Mouse (Mus musculus) testis, adult 2 months (tissue): ENCODE results near the gene Xk.

Experiments used
- CTCF ChIP-seq: fragments of 200-500 bp; IDR thresholded peaks from 2 replicates; pipeline ENCODE4 v1.5.1; 2012; ENCODE audit warnings: low read depth, mild to moderate bottlenecking, inconsistent platforms, low read length, moderate library complexity; ENCODE audit not compliant: control insufficient read depth, insufficient read depth, insufficient replicate concordance
- POLR2A ChIP-seq: fragments of 200-500 bp; IDR thresholded peaks from 2 replicates; pipeline ENCODE4 v1.6.1; 2012; ENCODE audit warnings: low read depth, mild to moderate bottlenecking, inconsistent platforms, low read length, moderate library complexity; ENCODE audit not compliant: control insufficient read depth

DNA sequence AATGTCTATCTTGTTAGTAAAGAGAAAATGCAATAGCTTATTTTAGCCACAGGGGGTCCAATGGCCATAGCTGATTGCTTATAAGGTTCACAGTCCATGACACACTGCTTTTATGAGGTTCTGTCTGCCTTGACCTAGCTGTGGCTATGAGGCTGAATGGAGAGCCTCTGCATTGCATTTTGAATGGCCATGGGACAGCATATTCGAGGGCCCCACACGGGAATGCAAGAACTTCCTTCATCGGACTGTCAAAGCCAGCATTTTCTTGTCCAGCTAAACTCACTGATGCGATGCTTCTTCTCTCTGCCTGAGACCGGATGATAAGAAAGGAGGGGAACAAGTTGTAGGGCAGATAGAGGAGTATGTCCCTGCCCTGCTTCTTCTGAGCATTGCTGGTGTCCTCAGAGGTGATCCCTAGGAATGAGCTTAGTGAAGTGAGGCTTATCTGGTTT is 25.9 kb downstream of the Xk start:
- no peak for TF ChIP-seq CTCF
- TF ChIP-seq POLR2A = no peak
